Mouse (Mus musculus): ENCODE data around the gene Gtf3c1. TPM values are rescaled to one million over a fixed set of nuclear protein-coding genes. Genes with fewer than 3 reads are reported as not detected.

Gene Gtf3c1
- 42.4 and 47.3 TPM in 2 replicates for polyA plus RNA-seq (2012; rRNA removed)

DNA sequence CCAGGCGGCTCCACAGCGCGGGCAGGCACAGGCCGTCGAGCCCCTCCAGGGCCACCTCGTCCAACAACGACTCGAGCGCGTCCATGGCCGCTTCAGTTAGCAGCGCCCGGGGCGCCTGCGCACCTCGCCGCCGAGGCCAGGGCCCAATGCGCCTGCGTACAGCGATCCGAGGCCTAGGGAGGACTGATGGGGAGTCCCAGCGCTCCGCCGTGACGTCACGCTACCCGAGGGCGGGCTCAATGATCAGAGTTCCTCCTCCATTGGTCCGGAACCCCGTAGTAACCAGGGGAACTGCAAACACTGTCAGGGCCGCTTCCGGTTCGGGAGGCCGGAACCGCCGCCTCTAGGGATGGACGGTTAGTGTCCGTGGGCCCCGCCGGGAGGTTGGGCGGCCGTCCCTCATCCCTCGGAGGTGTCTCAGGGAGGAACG, at the start of gene Gtf3c1, which contains the start of gene D430042O09Rik:
TSS of gene Gtf3c1 (minus strand) at position 188 of the 430 bp plus-strand sequence.
TSS of gene D430042O09Rik (plus strand) at position 296 of the 430 bp plus-strand sequence.

DNA sequence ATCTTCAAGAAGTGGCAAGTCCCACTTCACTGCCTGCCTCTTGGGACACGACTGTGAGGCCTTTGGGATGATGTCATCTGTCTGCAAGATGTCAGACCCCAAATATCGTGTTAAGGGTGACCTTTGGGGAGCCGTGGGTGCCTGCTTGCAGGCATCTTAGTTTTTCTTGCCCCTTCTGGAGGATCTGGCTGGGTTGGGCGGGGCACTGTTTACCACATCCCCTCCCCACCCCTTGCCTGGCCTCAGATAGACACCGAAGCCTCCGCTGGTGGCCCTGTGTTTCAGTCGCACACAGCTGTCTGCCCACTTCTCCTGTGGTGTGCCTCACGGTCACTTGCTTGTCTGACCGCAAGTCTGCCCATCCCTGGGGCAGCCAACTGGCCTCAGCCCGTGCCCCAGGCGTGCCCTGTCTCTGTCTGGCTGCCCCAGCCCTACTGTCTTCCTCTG, 104.4 kb downstream of the Gtf3c1 start, which contains the start of gene Il21r:
TSS of gene Il21r (plus strand) at position 245 of the 447 bp plus-strand sequence.

Other genes with a start within 250 kb of the Gtf3c1 start
- gene Nsmce1, start 216.2 kb downstream of the Gtf3c1 start, polyA plus RNA-seq (2012; rRNA removed), result 27.2 and 27.5 TPM in 2 replicates
- gene Il4ra, start 155.7 kb downstream of the Gtf3c1 start, polyA plus RNA-seq (2012; rRNA removed), result 32.8 and 34.1 TPM in 2 replicates
- gene Il21r, start 104.4 kb downstream of the Gtf3c1 start, polyA plus RNA-seq (2012; rRNA removed), result 5.9 and 6.0 TPM in 2 replicates
- gene D430042O09Rik, start 108 bp upstream of the Gtf3c1 start, polyA plus RNA-seq (2012; rRNA removed), result 16.6 and 16.8 TPM in 2 replicates

Data from colon, adult 2 months (tissue).